Mouse (Mus musculus): Measurements from ENCODE around the gene Cd302. TPM values are rescaled to one million over a fixed set of nuclear protein-coding genes. Genes with fewer than 3 reads are reported as not detected.

Cd302 gene
- polyA plus RNA-seq, 1 experiment from 2014 or later, result 9.9 TPM

GRCm38 (mm10) chr2:60267567-60267966, 16.7 kb downstream of the Cd302 start:
- no peak for ATAC-seq (ENCODE audit: low read depth)

GRCm38 (mm10) chr2:60260621-60261350, 23.5 kb downstream of the Cd302 start:
- H3K4me1 ChIP-seq (ENCODE audit: control insufficient read depth, insufficient read depth, low read length), result no peaks in the 10 kb centered on the region
- ATAC-seq (ENCODE audit: low read depth), result no peak
- no peak overlapping the region for H3K27ac ChIP-seq (ENCODE audit: low read depth, low read length)
- no peak overlapping the region for H3K9ac ChIP-seq (replicated peaks; ENCODE audit: low read depth, low read length)
- H3K9me3 ChIP-seq (ENCODE audit: control insufficient read depth, low read length), result no peaks in the 10 kb centered on the region
- no peak overlapping the region for H3K4me2 ChIP-seq (ENCODE audit: low read depth, low read length)
- H3K27me3 ChIP-seq (ENCODE audit: control insufficient read depth, insufficient read depth, low read length), result no peaks in the 10 kb centered on the region
- 90% methylated on average over 5 of the region's 5 CpGs for WGBS
- no peak overlapping the region for H3K4me3 ChIP-seq (ENCODE audit: low read depth, low read length)
- no peaks in the 10 kb centered on the region for H3K36me3 ChIP-seq (ENCODE audit: control insufficient read depth, insufficient read depth, low read length)

More at GRCm38 (mm10) chr2:60267567-60267966, 16.7 kb downstream of the Cd302 start:
- Histone ChIP-seq H3K4me1 (ENCODE audit: control insufficient read depth, insufficient read depth, low read length) (no peaks in the 10 kb centered on the region), H3K9me3 (ENCODE audit: control insufficient read depth, low read length) (no peaks in the 10 kb centered on the region), H3K27ac (ENCODE audit: low read depth, low read length) (no peak overlapping the region), H3K4me3 (ENCODE audit: low read depth, low read length) (no peak overlapping the region), H3K27me3 (ENCODE audit: control insufficient read depth, insufficient read depth, low read length) (no peaks in the 10 kb centered on the region), H3K4me2 (ENCODE audit: low read depth, low read length) (no peak overlapping the region), H3K36me3 (ENCODE audit: control insufficient read depth, insufficient read depth, low read length) (no peaks in the 10 kb centered on the region), H3K9ac (replicated peaks; ENCODE audit: low read depth, low read length) (no peak overlapping the region)
- 81% methylated on average over 1 of the region's 1 CpGs for WGBS

- Histone ChIP-seq H3K4me2 (ENCODE audit: low read depth, low read length) (no peak overlapping the region), H3K4me1 (ENCODE audit: control insufficient read depth, insufficient read depth, low read length) (no peaks in the 10 kb centered on the region), H3K9me3 (ENCODE audit: control insufficient read depth, low read length) (no peaks in the 10 kb centered on the region), H3K36me3 (ENCODE audit: control insufficient read depth, insufficient read depth, low read length) (no peaks in the 10 kb centered on the region), H3K27ac (ENCODE audit: low read depth, low read length) (no peak overlapping the region), H3K9ac (replicated peaks; ENCODE audit: low read depth, low read length) (no peak overlapping the region), H3K4me3 (ENCODE audit: low read depth, low read length) (no peak overlapping the region), H3K27me3 (ENCODE audit: control insufficient read depth, insufficient read depth, low read length) (no peaks in the 10 kb centered on the region)
- WGBS, result 97% methylated on average over 5 of the region's 5 CpGs
- ATAC-seq (ENCODE audit: low read depth), result no peak
These were observed 25.1 kb downstream of the Cd302 start for GRCm38 (mm10) chr2:60259186-60259585.

- H3K4me2 ChIP-seq (ENCODE audit: low read depth, low read length), result no peak overlapping the region
- no peak overlapping the region for H3K4me3 ChIP-seq (ENCODE audit: low read depth, low read length)
- H3K9me3 ChIP-seq (ENCODE audit: control insufficient read depth, low read length), result no peaks in the 10 kb centered on the region
- no peak overlapping the region for H3K27ac ChIP-seq (ENCODE audit: low read depth, low read length)
- no peaks in the 10 kb centered on the region for H3K27me3 ChIP-seq (ENCODE audit: control insufficient read depth, insufficient read depth, low read length)
- no peak overlapping the region for H3K9ac ChIP-seq (replicated peaks; ENCODE audit: low read depth, low read length)
- no peaks in the 10 kb centered on the region for H3K36me3 ChIP-seq (ENCODE audit: control insufficient read depth, insufficient read depth, low read length)
- no peaks in the 10 kb centered on the region for H3K4me1 ChIP-seq (ENCODE audit: control insufficient read depth, insufficient read depth, low read length)
- 91% methylated on average over 2 of the region's 2 CpGs for WGBS
- no peak for ATAC-seq (ENCODE audit: low read depth)
These were observed 27.5 kb downstream of the Cd302 start for GRCm38 (mm10) chr2:60256751-60257150.

- ATAC-seq (ENCODE audit: low read depth), result no peak
- H3K9me3 ChIP-seq (ENCODE audit: control insufficient read depth, low read length), result no peaks in the 10 kb centered on the region
- H3K27me3 ChIP-seq (ENCODE audit: control insufficient read depth, insufficient read depth, low read length), result no peaks in the 10 kb centered on the region
- H3K4me2 ChIP-seq (ENCODE audit: low read depth, low read length), result no peak overlapping the region
- 0 out of 2 replicates have a peak, but pooled peaks cover 7% of the 10 kb centered on the region for H3K36me3 ChIP-seq (ENCODE audit: control insufficient read depth, insufficient read depth, low read length)
- no peaks in the 10 kb centered on the region for H3K4me1 ChIP-seq (ENCODE audit: control insufficient read depth, insufficient read depth, low read length)
- no peak overlapping the region for H3K9ac ChIP-seq (replicated peaks; ENCODE audit: low read depth, low read length)
- no peak overlapping the region for H3K4me3 ChIP-seq (ENCODE audit: low read depth, low read length)
- H3K27ac ChIP-seq (ENCODE audit: low read depth, low read length), result no peak overlapping the region
These were observed 30.8 kb downstream of the Cd302 start for GRCm38 (mm10) chr2:60253506-60253905.

- H3K27ac ChIP-seq (ENCODE audit: low read depth, low read length), result no peak overlapping the region
- H3K4me1 ChIP-seq (ENCODE audit: control insufficient read depth, insufficient read depth, low read length), result no peaks in the 10 kb centered on the region
- H3K9ac ChIP-seq (replicated peaks; ENCODE audit: low read depth, low read length), result no peak overlapping the region
- H3K4me2 ChIP-seq (ENCODE audit: low read depth, low read length), result no peak overlapping the region
- H3K36me3 ChIP-seq (ENCODE audit: control insufficient read depth, insufficient read depth, low read length), result 0 out of 2 replicates have a peak, but pooled peaks cover 7% of the 10 kb centered on the region
- 91% methylated on average over 4 of the region's 4 CpGs for WGBS
- no peak for ATAC-seq (ENCODE audit: low read depth)
- H3K9me3 ChIP-seq (ENCODE audit: control insufficient read depth, low read length), result no peaks in the 10 kb centered on the region
- no peak overlapping the region for H3K4me3 ChIP-seq (ENCODE audit: low read depth, low read length)
- H3K27me3 ChIP-seq (ENCODE audit: control insufficient read depth, insufficient read depth, low read length), result no peaks in the 10 kb centered on the region
These were observed 31.5 kb downstream of the Cd302 start for GRCm38 (mm10) chr2:60252782-60253181.

GRCm38 (mm10) chr2:60234506-60234905, 49.8 kb downstream of the Cd302 start:
- H3K9me3 ChIP-seq (ENCODE audit: control insufficient read depth, low read length), result no peaks in the 10 kb centered on the region
- peaks cover 36% of the 10 kb centered on the region for H3K36me3 ChIP-seq (ENCODE audit: control insufficient read depth, insufficient read depth, low read length)
- H3K4me1 ChIP-seq (ENCODE audit: control insufficient read depth, insufficient read depth, low read length), result no peaks in the 10 kb centered on the region
- no peak overlapping the region for H3K9ac ChIP-seq (replicated peaks; ENCODE audit: low read depth, low read length)
- WGBS, result 83% methylated on average over 7 of the region's 7 CpGs
- no peak overlapping the region for H3K4me3 ChIP-seq (ENCODE audit: low read depth, low read length)
- no peak overlapping the region for H3K4me2 ChIP-seq (ENCODE audit: low read depth, low read length)
- H3K27me3 ChIP-seq (ENCODE audit: control insufficient read depth, insufficient read depth, low read length), result no peaks in the 10 kb centered on the region
- H3K27ac ChIP-seq (ENCODE audit: low read depth, low read length), result no peak overlapping the region
- ATAC-seq (ENCODE audit: low read depth), result no peak

- no peaks in the 10 kb centered on the region for H3K9me3 ChIP-seq (ENCODE audit: control insufficient read depth, low read length)
- H3K36me3 ChIP-seq (ENCODE audit: control insufficient read depth, insufficient read depth, low read length), result peaks cover 28% of the 10 kb centered on the region
- no peaks in the 10 kb centered on the region for H3K27me3 ChIP-seq (ENCODE audit: control insufficient read depth, insufficient read depth, low read length)
- no peak overlapping the region for H3K4me3 ChIP-seq (ENCODE audit: low read depth, low read length)
- 85% methylated on average over 2 of the region's 2 CpGs for WGBS
- no peak for ATAC-seq (ENCODE audit: low read depth)
- no peak overlapping the region for H3K27ac ChIP-seq (ENCODE audit: low read depth, low read length)
- no peak overlapping the region for H3K9ac ChIP-seq (replicated peaks; ENCODE audit: low read depth, low read length)
- no peak overlapping the region for H3K4me2 ChIP-seq (ENCODE audit: low read depth, low read length)
- H3K4me1 ChIP-seq (ENCODE audit: control insufficient read depth, insufficient read depth, low read length), result no peaks in the 10 kb centered on the region
These were observed 51.1 kb downstream of the Cd302 start for GRCm38 (mm10) chr2:60233147-60233546.

- no peaks in the 10 kb centered on the region for H3K4me1 ChIP-seq (ENCODE audit: control insufficient read depth, insufficient read depth, low read length)
- H3K4me3 ChIP-seq (ENCODE audit: low read depth, low read length), result no peak overlapping the region
- peaks cover 22% of the 10 kb centered on the region for H3K36me3 ChIP-seq (ENCODE audit: control insufficient read depth, insufficient read depth, low read length)
- WGBS, result 96% methylated on average over 2 of the region's 2 CpGs
- no peak for ATAC-seq (ENCODE audit: low read depth)
- no peaks in the 10 kb centered on the region for H3K9me3 ChIP-seq (ENCODE audit: control insufficient read depth, low read length)
- no peak overlapping the region for H3K4me2 ChIP-seq (ENCODE audit: low read depth, low read length)
- H3K9ac ChIP-seq (replicated peaks; ENCODE audit: low read depth, low read length), result no peak overlapping the region
- H3K27me3 ChIP-seq (ENCODE audit: control insufficient read depth, insufficient read depth, low read length), result no peaks in the 10 kb centered on the region
- H3K27ac ChIP-seq (ENCODE audit: low read depth, low read length), result no peak overlapping the region
These were observed 53.9 kb downstream of the Cd302 start for GRCm38 (mm10) chr2:60230361-60230760.

Measured in neural tube, embryonic 14.5 days (tissue).